Mouse (Mus musculus): ENCODE data around the gene Stpg2.

GRCm38 (mm10) chr3:139216945-139217344 is 11.5 kb downstream of the Stpg2 start:
- TF ChIP-seq POLR2A (IDR thresholded peaks at IDR 0.05; ENCODE audit: low read depth, low read length) (no peak), E2F4 (IDR thresholded peaks at IDR 0.05; ENCODE audit: insufficient replicate concordance, low read depth, low read length) (no peak), ZC3H11A (IDR thresholded peaks at IDR 0.05; ENCODE audit: low read depth, low read length) (no peak), CTCF (conservative IDR thresholded peaks at IDR 0.05 in 1 of 2, IDR thresholded peaks at IDR 0.05 in 1 of 2; ENCODE audit: low read depth in 2 of 2, low read length in 2 of 2) (no peak), USF1 (IDR thresholded peaks at IDR 0.05; ENCODE audit: low read depth, low read length) (no peak), EP300 (IDR thresholded peaks at IDR 0.05; ENCODE audit: low read length) (no peak), ZKSCAN1 (IDR thresholded peaks at IDR 0.05; ENCODE audit: borderline replicate concordance, low read depth, low read length) (no peak), ETS1 (conservative IDR thresholded peaks at IDR 0.05; ENCODE audit: low read depth, low read length) (no peak), MAX (IDR thresholded peaks at IDR 0.05; ENCODE audit: low read length) (no peak)
